In the genomic region with DNA sequence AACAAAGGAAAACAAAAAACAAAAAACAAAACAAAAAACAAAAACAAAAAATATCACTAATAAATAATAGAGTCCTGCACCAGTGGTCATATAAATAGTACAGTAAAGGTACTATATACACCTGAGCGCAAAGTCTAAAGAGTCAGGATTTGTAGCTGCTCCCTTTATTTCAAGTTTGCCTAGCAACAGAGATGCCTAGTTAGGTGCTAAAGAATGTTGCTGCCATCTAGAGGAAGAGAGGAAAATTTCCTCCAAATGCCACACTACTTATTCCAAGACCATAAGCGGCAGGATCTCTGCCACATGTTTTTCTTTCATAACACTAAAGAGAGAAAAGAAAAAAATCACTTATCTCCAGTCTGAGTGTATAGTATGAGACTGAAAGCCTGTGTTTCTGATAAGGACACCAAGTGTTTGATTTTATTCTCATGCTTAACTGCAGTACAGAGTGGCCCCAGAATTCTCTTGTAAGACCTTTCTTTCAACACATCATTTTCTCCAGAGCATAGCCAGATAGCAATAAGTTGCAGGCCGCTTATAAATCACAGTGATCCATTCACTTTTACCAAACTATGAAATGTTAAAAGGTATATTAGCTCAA, we compare ENCODE assay signal across 9 mouse cellular contexts. TPM values are rescaled to one million over a fixed set of nuclear protein-coding genes. Genes with fewer than 3 reads are reported as not detected.
DNase-seq lines count a peak whose midpoint lies in the region; ATAC-seq lines count a peak whose summit lies in the region.
"Had no signal": no experiment of that assay in that cellular context is flagged by ENCODE, and none has a peak within 500 bp of the region (broad histone marks: within the 10 kb centered on the region; RNA-seq: fewer than 3 reads in every experiment).

No protein-coding gene starts in this region.

- H3K27me3 ChIP-seq in embryonic facial prominence, embryonic 11.5 days (ENCODE audit: control insufficient read depth, insufficient read depth, low read length): no peaks in the 10 kb centered on the region
- no peaks in the 10 kb centered on the region for H3K27me3 ChIP-seq in embryonic facial prominence, embryonic 10.5 days (replicated peaks; ENCODE audit: low read depth, poor library complexity, severe bottlenecking)
- H3K27me3 ChIP-seq in neural tube, embryonic 14.5 days (ENCODE audit: control insufficient read depth, insufficient read depth, low read length): no peaks in the 10 kb centered on the region
- H3K27me3 ChIP-seq: liver, embryonic 13.5 days had no signal

- H3K4me3 ChIP-seq in embryonic facial prominence, embryonic 11.5 days (ENCODE audit: low read depth, low read length): no peak overlapping the region
- H3K4me3 ChIP-seq in embryonic facial prominence, embryonic 10.5 days: no peak overlapping the region
- H3K4me3 ChIP-seq in neural tube, embryonic 14.5 days (ENCODE audit: low read depth, low read length): no peak overlapping the region
- H3K4me3 ChIP-seq: liver, embryonic 13.5 days had no signal

- DNase-seq in embryonic facial prominence, embryonic 11.5 days (ENCODE audit: low spot score): peak; percentile 86
- DNase-seq in embryonic facial prominence, embryonic 10.5 days (ENCODE audit: low spot score): no peak
- peak; percentile 51 for DNase-seq in thymus, postnatal 0 days (ENCODE audit: low spot score)
- no peak for DNase-seq in thymus, postnatal 10 days (ENCODE audit: low spot score in 2 of 2)
- no peak for DNase-seq in gastrocnemius, postnatal 36 days
- DNase-seq in heart, adult 9 months (ENCODE audit: low spot score in 2 of 2): no peak
- DNase-seq: liver, embryonic 13.5 days had no signal

- H3K4me1 ChIP-seq in embryonic facial prominence, embryonic 11.5 days (ENCODE audit: control insufficient read depth, insufficient read depth, low read length): no peaks in the 10 kb centered on the region; the same call in 1 of the 2 replicates
- peaks cover 26% of the 10 kb centered on the region for H3K4me1 ChIP-seq in embryonic facial prominence, embryonic 10.5 days
- H3K4me1 ChIP-seq in neural tube, embryonic 14.5 days (ENCODE audit: control insufficient read depth, insufficient read depth, low read length): no peaks in the 10 kb centered on the region
- H3K4me1 ChIP-seq: liver, embryonic 13.5 days had no signal

- no peaks in the 10 kb centered on the region for H3K36me3 ChIP-seq in embryonic facial prominence, embryonic 11.5 days (replicated peaks; ENCODE audit: control insufficient read depth, insufficient read depth, low read depth, low read length)
- H3K36me3 ChIP-seq in embryonic facial prominence, embryonic 10.5 days (replicated peaks): no peaks in the 10 kb centered on the region
- H3K36me3 ChIP-seq in neural tube, embryonic 14.5 days (ENCODE audit: control insufficient read depth, insufficient read depth, low read length): no peaks in the 10 kb centered on the region
- H3K36me3 ChIP-seq: liver, embryonic 13.5 days had no signal

- no peak overlapping the region for H3K4me2 ChIP-seq in embryonic facial prominence, embryonic 11.5 days (ENCODE audit: low read depth, low read length)
- H3K4me2 ChIP-seq in neural tube, embryonic 14.5 days (ENCODE audit: low read depth, low read length): no peak overlapping the region
- H3K4me2 ChIP-seq: liver, embryonic 13.5 days had no signal

- ATAC-seq in embryonic facial prominence, embryonic 11.5 days (replicated peaks; ENCODE audit: insufficient number of reproducible peaks, low FRiP score, low TSS enrichment, low read depth): peak; percentile 34
- ATAC-seq in inflammation-experienced regulatory T-cells, adult 6 months: peak; percentile 71
- peak; percentile 72 for ATAC-seq in neural tube, embryonic 14.5 days (ENCODE audit: low read depth)

- H3K9ac ChIP-seq in embryonic facial prominence, embryonic 11.5 days (replicated peaks; ENCODE audit: low read length): no peak overlapping the region
- no peak overlapping the region for H3K9ac ChIP-seq in neural tube, embryonic 14.5 days (replicated peaks; ENCODE audit: low read depth, low read length)
- H3K9ac ChIP-seq: liver, embryonic 13.5 days had no signal

- intact Hi-C loops in gastrocnemius, postnatal 36 days (cut with DNase I): loop anchor here (5.0 kb wide), 1 partner anchor 271 kb away; no protein-coding TSS in a partner anchor

- no peaks in the 10 kb centered on the region; the same call in 1 of the 2 replicates for H3K9me3 ChIP-seq in embryonic facial prominence, embryonic 11.5 days (replicated peaks; ENCODE audit: control insufficient read depth, low read length)
- no peaks in the 10 kb centered on the region for H3K9me3 ChIP-seq in embryonic facial prominence, embryonic 10.5 days
- peaks cover 3% of the 10 kb centered on the region; the same call in 1 of the 2 replicates for H3K9me3 ChIP-seq in neural tube, embryonic 14.5 days (ENCODE audit: control insufficient read depth, low read length)

- H3K27ac ChIP-seq in embryonic facial prominence, embryonic 11.5 days (replicated peaks; ENCODE audit: low read depth, low read length): no peak overlapping the region
- H3K27ac ChIP-seq in embryonic facial prominence, embryonic 10.5 days (replicated peaks): no peak overlapping the region
- H3K27ac ChIP-seq in neural tube, embryonic 14.5 days (ENCODE audit: low read depth, low read length): no peak overlapping the region
- H3K27ac ChIP-seq: liver, embryonic 13.5 days had no signal

- WGBS in embryonic facial prominence, embryonic 11.5 days: 48% methylated on average over 3 of the region's 3 CpGs
- 54% methylated on average over 3 of the region's 3 CpGs for WGBS in embryonic facial prominence, embryonic 10.5 days
- WGBS in neural tube, embryonic 14.5 days: 50% methylated on average over 3 of the region's 3 CpGs

RNA-seq across cellular contexts. Expression of a gene that starts 16.8 kb away (rescaled TPM):
- not detected in 2 replicates for polyA plus RNA-seq in embryonic facial prominence, embryonic 11.5 days (2014; fragmentation: Nextera tagmentation; extraction: Ambion mirVana)
- polyA plus RNA-seq in embryonic facial prominence, embryonic 10.5 days (2016; fragmentation: Nextera tagmentation; extraction: Ambion mirVana): not detected in 2 replicates
- polyA plus RNA-seq in thymus, postnatal 0 days (2015; fragmentation: Nextera tagmentation; extraction: Ambion mirVana): not detected in 2 replicates
- polyA plus RNA-seq in inflammation-experienced regulatory T-cells, adult 6 months (2017; shearing (Covaris generic)): under 1 TPM in 2 of 3 experiments, not detected in 1; 0.20 to 0.77 TPM
- not detected in 2 replicates for polyA plus RNA-seq in neural tube, embryonic 14.5 days (2014; fragmentation: Nextera tagmentation; extraction: Ambion mirVana)
- not detected for total RNA-seq in gastrocnemius, postnatal 36 days (2021)
- polyA plus RNA-seq: liver, embryonic 13.5 days had no signal

Comparison
In these comparisons a context has a peak if more than half of its experiments do, and no peak if none do; other contexts are left out.
1. DNase-seq: peak in embryonic facial prominence, embryonic 11.5 days (single experiment) and thymus, postnatal 0 days (single experiment); none in embryonic facial prominence, embryonic 10.5 days (single experiment), thymus, postnatal 10 days (0 of 2), gastrocnemius, postnatal 36 days (0 of 2) and heart, adult 9 months (0 of 2).
2. Peak in every context shown above with its lines, with median percentiles within 50 percentile points of each other: ATAC-seq.